Mouse (Mus musculus): ENCODE data around the gene Cwf19l2. TPM values are rescaled to one million over a fixed set of nuclear protein-coding genes. Genes with fewer than 3 reads are reported as not detected.

The Cwf19l2 gene
- polyA plus RNA-seq, 1 experiment from 2014 or later: 11.5 TPM

Other genes starting within 250 kb of the Cwf19l2 start
- 63.8 and 63.9 TPM in 2 replicates for gene Alkbh8, start 68.5 kb upstream of the Cwf19l2 start, polyA plus RNA-seq (2015; fragmentation: Nextera tagmentation; extraction: Ambion mirVana)
- 3.9 and 5.5 TPM in 2 replicates for gene Gucy1a2, start 129.2 kb downstream of the Cwf19l2 start, polyA plus RNA-seq (2015; fragmentation: Nextera tagmentation; extraction: Ambion mirVana)